Mouse (Mus musculus): ENCODE data around the gene Ywhab.
A peak's percentile ranks its signal among the peaks of the same experiment; 100 is the strongest.

Ywhab gene

GRCm38 (mm10) chr2:163994654-163994976 is at the start of gene Ywhab:
TSS of gene Ywhab (plus strand) at chr2:163994960.
- peak; percentile 89 for DNase-seq

GRCm38 (mm10) chr2:163946221-163946620 is 48.5 kb upstream of the Ywhab start:
- no peak for DNase-seq

- DNase-seq, result peak; percentile 66
Measured at GRCm38 (mm10) chr2:163947976-163948375, 46.8 kb upstream of the Ywhab start.

- peak; percentile 77 for DNase-seq
Measured at GRCm38 (mm10) chr2:163951770-163952169, 43.0 kb upstream of the Ywhab start.

- no peak for DNase-seq
Measured at GRCm38 (mm10) chr2:163953622-163954310, 41.0 kb upstream of the Ywhab start.

- DNase-seq, result peak; percentile 90
Measured at GRCm38 (mm10) chr2:163964606-163965560, 29.9 kb upstream of the Ywhab start.

GRCm38 (mm10) chr2:163965706-163966105 is 29.1 kb upstream of the Ywhab start:
- no peak for DNase-seq

- DNase-seq, result peak; percentile 74
Measured at GRCm38 (mm10) chr2:163968581-163968980, 26.2 kb upstream of the Ywhab start.

- DNase-seq, result no peak
Measured at GRCm38 (mm10) chr2:163970326-163970725, 24.4 kb upstream of the Ywhab start.

GRCm38 (mm10) chr2:163974056-163974455 is 20.7 kb upstream of the Ywhab start:
- no peak for DNase-seq

GRCm38 (mm10) chr2:163976448-163976847 is 18.3 kb upstream of the Ywhab start:
- DNase-seq, result no peak

GRCm38 (mm10) chr2:163987233-163987632 is 7.5 kb upstream of the Ywhab start:
- DNase-seq, result no peak

- no peak for DNase-seq
Measured at GRCm38 (mm10) chr2:163992871-163993270, 1.9 kb upstream of the Ywhab start.

- no peak for DNase-seq
Measured at GRCm38 (mm10) chr2:163994977-163995862, 460 bp downstream of the Ywhab start.

- DNase-seq, result no peak
Measured at GRCm38 (mm10) chr2:163996275-163996674, 1.5 kb downstream of the Ywhab start.

GRCm38 (mm10) chr2:163996899-163997298 is 2.1 kb downstream of the Ywhab start:
- no peak for DNase-seq

- DNase-seq, result no peak
Measured at GRCm38 (mm10) chr2:163998981-163999380, 4.2 kb downstream of the Ywhab start.

- DNase-seq, result no peak
Measured at GRCm38 (mm10) chr2:164002637-164003036, 7.9 kb downstream of the Ywhab start.

- DNase-seq, result no peak
Measured at GRCm38 (mm10) chr2:164004503-164004902, 9.7 kb downstream of the Ywhab start.

- DNase-seq, result no peak
Measured at GRCm38 (mm10) chr2:164006932-164007331, 12.2 kb downstream of the Ywhab start.

- DNase-seq, result no peak
Measured at GRCm38 (mm10) chr2:164007547-164007946, 12.8 kb downstream of the Ywhab start.

GRCm38 (mm10) chr2:164007987-164008545 is 13.3 kb downstream of the Ywhab start:
- DNase-seq, result no peak

- no peak for DNase-seq
Measured at GRCm38 (mm10) chr2:164009227-164009626, 14.5 kb downstream of the Ywhab start.

All from cerebellum, adult 11 months (tissue).